Mouse (Mus musculus): Measurements from ENCODE around the gene Neurod2.

Neurod2 gene

GRCm38 (mm10) chr11:98333981-98334741, 4.7 kb upstream of the Neurod2 start:
- ATAC-seq (ENCODE audit: insufficient number of reproducible peaks, low FRiP score, low TSS enrichment): no peak

- no peak for ATAC-seq (ENCODE audit: insufficient number of reproducible peaks, low FRiP score, low TSS enrichment)
These were observed 3.8 kb upstream of the Neurod2 start for GRCm38 (mm10) chr11:98333263-98333696.

- no peak for ATAC-seq (ENCODE audit: insufficient number of reproducible peaks, low FRiP score, low TSS enrichment)
These were observed 3.4 kb upstream of the Neurod2 start for GRCm38 (mm10) chr11:98332841-98333240.

GRCm38 (mm10) chr11:98332186-98332585, 2.7 kb upstream of the Neurod2 start:
- ATAC-seq (ENCODE audit: insufficient number of reproducible peaks, low FRiP score, low TSS enrichment): no peak

- ATAC-seq (ENCODE audit: insufficient number of reproducible peaks, low FRiP score, low TSS enrichment): no peak
These were observed 2.0 kb upstream of the Neurod2 start for GRCm38 (mm10) chr11:98331401-98331800.

- no peak for ATAC-seq (ENCODE audit: insufficient number of reproducible peaks, low FRiP score, low TSS enrichment)
These were observed 1.3 kb upstream of the Neurod2 start for GRCm38 (mm10) chr11:98330745-98331204.

- 0 out of 2 replicates have a peak, but pooled peaks have one; percentile 20 for ATAC-seq (ENCODE audit: insufficient number of reproducible peaks, low FRiP score, low TSS enrichment)
These were observed 704 bp upstream of the Neurod2 start for GRCm38 (mm10) chr11:98329960-98330744.

GRCm38 (mm10) chr11:98328371-98329069, 928 bp downstream of the Neurod2 start:
- no peak for ATAC-seq (ENCODE audit: insufficient number of reproducible peaks, low FRiP score, low TSS enrichment)

GRCm38 (mm10) chr11:98328031-98328370, 1.4 kb downstream of the Neurod2 start:
- no peak for ATAC-seq (ENCODE audit: insufficient number of reproducible peaks, low FRiP score, low TSS enrichment)

GRCm38 (mm10) chr11:98327136-98328030, 2.1 kb downstream of the Neurod2 start:
- no peak for ATAC-seq (ENCODE audit: insufficient number of reproducible peaks, low FRiP score, low TSS enrichment)

- ATAC-seq (ENCODE audit: insufficient number of reproducible peaks, low FRiP score, low TSS enrichment): no peak
These were observed 2.7 kb downstream of the Neurod2 start for GRCm38 (mm10) chr11:98326741-98327135.

- ATAC-seq (ENCODE audit: insufficient number of reproducible peaks, low FRiP score, low TSS enrichment): no peak
These were observed 3.6 kb downstream of the Neurod2 start for GRCm38 (mm10) chr11:98325821-98326218.

GRCm38 (mm10) chr11:98325191-98325820, 4.1 kb downstream of the Neurod2 start:
- ATAC-seq (ENCODE audit: insufficient number of reproducible peaks, low FRiP score, low TSS enrichment): no peak

- no peak for ATAC-seq (ENCODE audit: insufficient number of reproducible peaks, low FRiP score, low TSS enrichment)
These were observed 5.5 kb downstream of the Neurod2 start for GRCm38 (mm10) chr11:98323933-98324332.

- no peak for ATAC-seq (ENCODE audit: insufficient number of reproducible peaks, low FRiP score, low TSS enrichment)
These were observed 6.1 kb downstream of the Neurod2 start for GRCm38 (mm10) chr11:98323136-98323866.

GRCm38 (mm10) chr11:98322159-98322558, 7.3 kb downstream of the Neurod2 start:
- no peak for ATAC-seq (ENCODE audit: insufficient number of reproducible peaks, low FRiP score, low TSS enrichment)

- ATAC-seq (ENCODE audit: insufficient number of reproducible peaks, low FRiP score, low TSS enrichment): no peak
These were observed 7.8 kb downstream of the Neurod2 start for GRCm38 (mm10) chr11:98321677-98322003.

GRCm38 (mm10) chr11:98320806-98321676, 8.4 kb downstream of the Neurod2 start:
- no peak for ATAC-seq (ENCODE audit: insufficient number of reproducible peaks, low FRiP score, low TSS enrichment)

Measured in cerebellum, adult (tissue).